Mouse (Mus musculus): ENCODE results near the gene Dnajc22. TPM values are rescaled to one million over a fixed set of nuclear protein-coding genes. Genes with fewer than 3 reads are reported as not detected.

Gene Dnajc22
- polyA plus RNA-seq, 1 experiment from 2014 or later = 0.56 TPM

GRCm38 (mm10) chr15:99126081-99126815 is 33.3 kb downstream of the Dnajc22 start:
- no peaks in the 10 kb centered on the region for H3K9me3 ChIP-seq (replicated peaks; ENCODE audit: control insufficient read depth, low read length)
- no peaks in the 10 kb centered on the region for H3K27me3 ChIP-seq (ENCODE audit: control insufficient read depth, insufficient read depth, low read length)
- DNase-seq (ENCODE audit: low spot score) (peak; percentile 96), ATAC-seq (replicated peaks; ENCODE audit: insufficient number of reproducible peaks, low FRiP score, low TSS enrichment, low read depth) (peak; percentile 89)
- H3K27ac ChIP-seq (replicated peaks; ENCODE audit: low read depth, low read length) = peak overlapping the region; percentile 89
- under 1% methylated on average over 72 of the region's 115 CpGs for WGBS
- peaks cover 5% of the 10 kb centered on the region for H3K4me1 ChIP-seq (ENCODE audit: control insufficient read depth, insufficient read depth, low read length)
- peak overlapping the region; percentile 83 for H3K4me3 ChIP-seq (ENCODE audit: low read depth, low read length)
- H3K36me3 ChIP-seq (replicated peaks; ENCODE audit: control insufficient read depth, insufficient read depth, low read depth, low read length) = no peaks in the 10 kb centered on the region
- peak overlapping the region; percentile 45 for H3K4me2 ChIP-seq (ENCODE audit: low read depth, low read length)
- peak overlapping the region; percentile 92 for H3K9ac ChIP-seq (replicated peaks; ENCODE audit: low read length)

- peak overlapping the region; percentile 45 for H3K4me2 ChIP-seq (ENCODE audit: low read depth, low read length)
- peak overlapping the region; percentile 83 for H3K4me3 ChIP-seq (ENCODE audit: low read depth, low read length)
- DNase-seq (ENCODE audit: low spot score) (peak; percentile 66), ATAC-seq (replicated peaks; ENCODE audit: insufficient number of reproducible peaks, low FRiP score, low TSS enrichment, low read depth) (no peak; the same call in 1 of the 2 replicates)
- no peaks in the 10 kb centered on the region for H3K36me3 ChIP-seq (replicated peaks; ENCODE audit: control insufficient read depth, insufficient read depth, low read depth, low read length)
- no peaks in the 10 kb centered on the region for H3K27me3 ChIP-seq (ENCODE audit: control insufficient read depth, insufficient read depth, low read length)
- H3K27ac ChIP-seq (replicated peaks; ENCODE audit: low read depth, low read length) = peak overlapping the region; percentile 89
- H3K9ac ChIP-seq (replicated peaks; ENCODE audit: low read length) = peak overlapping the region; percentile 92
- H3K4me1 ChIP-seq (ENCODE audit: control insufficient read depth, insufficient read depth, low read length) = peaks cover 5% of the 10 kb centered on the region
- under 1% methylated on average over 31 of the region's 35 CpGs for WGBS
- H3K9me3 ChIP-seq (replicated peaks; ENCODE audit: control insufficient read depth, low read length) = no peaks in the 10 kb centered on the region
Observed at GRCm38 (mm10) chr15:99126816-99127365, 33.9 kb downstream of the Dnajc22 start.

GRCm38 (mm10) chr15:99127851-99128522 is 35.0 kb downstream of the Dnajc22 start:
- Histone ChIP-seq H3K4me1 (ENCODE audit: control insufficient read depth, insufficient read depth, low read length) (peaks cover 5% of the 10 kb centered on the region), H3K4me3 (ENCODE audit: low read depth, low read length) (peak overlapping the region; percentile 83), H3K27ac (replicated peaks; ENCODE audit: low read depth, low read length) (no peak overlapping the region), H3K36me3 (replicated peaks; ENCODE audit: control insufficient read depth, insufficient read depth, low read depth, low read length) (no peaks in the 10 kb centered on the region), H3K9me3 (replicated peaks; ENCODE audit: control insufficient read depth, low read length) (no peaks in the 10 kb centered on the region), H3K4me2 (ENCODE audit: low read depth, low read length) (peak overlapping the region; percentile 45), H3K9ac (replicated peaks; ENCODE audit: low read length) (peak overlapping the region; percentile 25), H3K27me3 (ENCODE audit: control insufficient read depth, insufficient read depth, low read length) (no peaks in the 10 kb centered on the region)
- DNase-seq (ENCODE audit: low spot score) (no peak), ATAC-seq (replicated peaks; ENCODE audit: insufficient number of reproducible peaks, low FRiP score, low TSS enrichment, low read depth) (no peak)
- WGBS = 69% methylated on average over 6 of the region's 6 CpGs

GRCm38 (mm10) chr15:99129441-99129840 is 36.5 kb downstream of the Dnajc22 start:
- ATAC-seq (replicated peaks; ENCODE audit: insufficient number of reproducible peaks, low FRiP score, low TSS enrichment, low read depth) = no peak
- Histone ChIP-seq H3K4me2 (ENCODE audit: low read depth, low read length) (no peak overlapping the region), H3K4me1 (ENCODE audit: control insufficient read depth, insufficient read depth, low read length) (peaks cover 5% of the 10 kb centered on the region), H3K27ac (replicated peaks; ENCODE audit: low read depth, low read length) (no peak overlapping the region), H3K9ac (replicated peaks; ENCODE audit: low read length) (no peak overlapping the region), H3K9me3 (replicated peaks; ENCODE audit: control insufficient read depth, low read length) (no peaks in the 10 kb centered on the region), H3K27me3 (ENCODE audit: control insufficient read depth, insufficient read depth, low read length) (no peaks in the 10 kb centered on the region), H3K4me3 (ENCODE audit: low read depth, low read length) (no peak overlapping the region), H3K36me3 (replicated peaks; ENCODE audit: control insufficient read depth, insufficient read depth, low read depth, low read length) (no peaks in the 10 kb centered on the region)
- WGBS = 45% methylated on average over 11 of the region's 11 CpGs
- DNase-seq (ENCODE audit: low spot score) = no peak

- no peaks in the 10 kb centered on the region for H3K27me3 ChIP-seq (ENCODE audit: control insufficient read depth, insufficient read depth, low read length)
- no peak overlapping the region for H3K4me3 ChIP-seq (ENCODE audit: low read depth, low read length)
- H3K9ac ChIP-seq (replicated peaks; ENCODE audit: low read length) = no peak overlapping the region
- H3K4me2 ChIP-seq (ENCODE audit: low read depth, low read length) = no peak overlapping the region
- H3K27ac ChIP-seq (replicated peaks; ENCODE audit: low read depth, low read length) = no peak overlapping the region
- ATAC-seq (replicated peaks; ENCODE audit: insufficient number of reproducible peaks, low FRiP score, low TSS enrichment, low read depth) (0 out of 2 replicates have a peak, but pooled peaks have one; percentile 12), DNase-seq (ENCODE audit: low spot score) (peak; percentile 62)
- no peaks in the 10 kb centered on the region for H3K9me3 ChIP-seq (replicated peaks; ENCODE audit: control insufficient read depth, low read length)
- H3K36me3 ChIP-seq (replicated peaks; ENCODE audit: control insufficient read depth, insufficient read depth, low read depth, low read length) = no peaks in the 10 kb centered on the region
- 52% methylated on average over 22 of the region's 22 CpGs for WGBS
- H3K4me1 ChIP-seq (ENCODE audit: control insufficient read depth, insufficient read depth, low read length) = peaks cover 5% of the 10 kb centered on the region
Observed at GRCm38 (mm10) chr15:99129956-99130910, 37.3 kb downstream of the Dnajc22 start.

DNA sequence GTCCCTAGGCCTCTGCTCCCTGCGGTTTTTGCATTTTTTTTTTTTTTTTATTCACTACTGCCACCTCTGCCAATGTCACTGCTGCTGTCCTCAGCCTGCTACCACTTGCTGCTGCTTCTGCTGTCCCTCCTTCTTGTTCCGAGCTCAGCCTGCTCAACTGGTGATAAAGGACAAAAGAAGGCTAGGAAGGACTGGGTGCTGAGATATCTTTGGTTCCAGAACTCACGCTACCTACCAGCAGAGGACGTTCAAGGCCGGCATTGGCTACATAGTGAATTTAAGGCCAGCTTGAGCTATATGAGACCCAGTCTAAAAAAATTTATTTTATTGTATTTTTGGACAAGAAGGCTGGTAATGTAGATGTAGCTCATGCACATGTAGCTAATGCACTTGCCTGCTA is 45.4 kb downstream of the Dnajc22 start:
- Histone ChIP-seq H3K4me1 (ENCODE audit: control insufficient read depth, insufficient read depth, low read length) (no peaks in the 10 kb centered on the region; the same call in 1 of the 2 replicates), H3K36me3 (replicated peaks; ENCODE audit: control insufficient read depth, insufficient read depth, low read depth, low read length) (no peaks in the 10 kb centered on the region), H3K27ac (replicated peaks; ENCODE audit: low read depth, low read length) (no peak overlapping the region), H3K27me3 (ENCODE audit: control insufficient read depth, insufficient read depth, low read length) (no peaks in the 10 kb centered on the region), H3K9me3 (replicated peaks; ENCODE audit: control insufficient read depth, low read length) (no peaks in the 10 kb centered on the region), H3K9ac (replicated peaks; ENCODE audit: low read length) (no peak overlapping the region), H3K4me2 (ENCODE audit: low read depth, low read length) (no peak overlapping the region), H3K4me3 (ENCODE audit: low read depth, low read length) (no peak overlapping the region)
- DNase-seq (ENCODE audit: low spot score) (no peak), ATAC-seq (replicated peaks; ENCODE audit: insufficient number of reproducible peaks, low FRiP score, low TSS enrichment, low read depth) (no peak)
- WGBS = 92% methylated on average over 5 of the region's 5 CpGs

GRCm38 (mm10) chr15:99139669-99140068 is 46.7 kb downstream of the Dnajc22 start:
- no peak for ATAC-seq (replicated peaks; ENCODE audit: insufficient number of reproducible peaks, low FRiP score, low TSS enrichment, low read depth)
- Histone ChIP-seq H3K4me1 (ENCODE audit: control insufficient read depth, insufficient read depth, low read length) (no peaks in the 10 kb centered on the region; the same call in 1 of the 2 replicates), H3K9ac (replicated peaks; ENCODE audit: low read length) (no peak overlapping the region), H3K27me3 (ENCODE audit: control insufficient read depth, insufficient read depth, low read length) (no peaks in the 10 kb centered on the region), H3K9me3 (replicated peaks; ENCODE audit: control insufficient read depth, low read length) (no peaks in the 10 kb centered on the region), H3K4me3 (ENCODE audit: low read depth, low read length) (no peak overlapping the region), H3K4me2 (ENCODE audit: low read depth, low read length) (no peak overlapping the region), H3K27ac (replicated peaks; ENCODE audit: low read depth, low read length) (no peak overlapping the region), H3K36me3 (replicated peaks; ENCODE audit: control insufficient read depth, insufficient read depth, low read depth, low read length) (no peaks in the 10 kb centered on the region)
- peak; percentile 73 for DNase-seq (ENCODE audit: low spot score)
- WGBS = 64% methylated on average over 6 of the region's 6 CpGs

All from embryonic facial prominence, embryonic 11.5 days (tissue).